Mouse (Mus musculus) forebrain, postnatal 0 days (tissue): Measurements from ENCODE around the gene Rbm47. TPM values are rescaled to one million over a fixed set of nuclear protein-coding genes. Genes with fewer than 3 reads are reported as not detected.

ENCODE experiments used
- ATAC-seq: fragments of 200-750 bp; cut with Nextera tagmentation; 2 replicates; pipeline ENCODE4 v1.8.0; 2017; ENCODE audit warnings: mild to moderate bottlenecking, moderate library complexity
- DNase-seq: peaks from one replicate; pipeline ENCODE4 v3.0.0-alpha.2; 2015
- H3K27ac ChIP-seq: fragments of 300-500 bp; sonication (generic); 2 replicates; pipeline ENCODE4 v1.5.1; 2014; ENCODE audit warnings: low read depth, mild to moderate bottlenecking, antibody characterized with exemption, low read length, moderate library complexity, mixed read lengths
- H3K27me3 ChIP-seq: fragments of 300-500 bp; sonication (generic); 2 replicates; pipeline ENCODE4 v1.6.1; 2014; ENCODE audit warnings: mild to moderate bottlenecking, low read length, mixed read lengths; ENCODE audit not compliant: insufficient read depth
- H3K36me3 ChIP-seq: fragments of 300-500 bp; sonication (generic); 2 replicates; pipeline ENCODE4 v1.6.1; 2014; ENCODE audit warnings: mild to moderate bottlenecking, moderate library complexity; ENCODE audit not compliant: insufficient read depth
- H3K4me1 ChIP-seq: fragments of 300-500 bp; sonication (generic); 2 replicates; pipeline ENCODE4 v1.6.1; 2014; ENCODE audit warnings: antibody characterized with exemption; ENCODE audit not compliant: insufficient read depth
- H3K4me2 ChIP-seq: fragments of 300-500 bp; sonication (generic); 2 replicates; pipeline ENCODE4 v1.6.1; 2014; ENCODE audit warnings: low read depth, mild to moderate bottlenecking, moderate library complexity
- H3K4me3 ChIP-seq: fragments of 300-500 bp; sonication (generic); 2 replicates; pipeline ENCODE4 v1.5.1; 2014; ENCODE audit warnings: low read depth, low read length, mixed read lengths
- H3K9ac ChIP-seq: fragments of 300-500 bp; sonication (generic); 2 replicates; pipeline ENCODE4 v1.6.1; 2014; ENCODE audit warnings: mild to moderate bottlenecking
- H3K9me3 ChIP-seq: fragments of 300-500 bp; sonication (generic); 2 replicates; pipeline ENCODE4 v1.6.1; 2016; ENCODE audit warnings: low read length
- CTCF ChIP-seq: sonication (generic); IDR thresholded peaks from 2 replicates; pipeline ENCODE4 v1.5.1; 2016; ENCODE audit warnings: antibody characterized with exemption, control low read depth, low read depth
- WGBS: fragments of 180-500 bp; shearing (Covaris S2); extraction: QIAGEN DNeasy Blood & Tissue Kit; methylation state at CpG from one replicate; pipeline ENCODE4 v1.1.7; 2014; 5-methylcytosine and 5-hydroxymethylcytosine counted together
- polyA plus RNA-seq: library from polyadenylated mRNA; unstranded; fragments of >200 nt; fragmentation: Nextera tagmentation; extraction: Ambion mirVana; gene quantifications from 2 replicates; pipeline ENCODE4 v1.2.1, GENCODE M21; 2015
- total RNA-seq: library from RNA; depleted of rRNA; stranded (reverse); fragments of >200 nt; gene quantifications from 2 replicates; pipeline ENCODE4 v1.2.3, GENCODE M21; 2014

Rbm47 gene
- total and polyA plus RNA-seq, 2 experiments from 2014 or later, result 2.7 to 3.3 TPM

DNA sequence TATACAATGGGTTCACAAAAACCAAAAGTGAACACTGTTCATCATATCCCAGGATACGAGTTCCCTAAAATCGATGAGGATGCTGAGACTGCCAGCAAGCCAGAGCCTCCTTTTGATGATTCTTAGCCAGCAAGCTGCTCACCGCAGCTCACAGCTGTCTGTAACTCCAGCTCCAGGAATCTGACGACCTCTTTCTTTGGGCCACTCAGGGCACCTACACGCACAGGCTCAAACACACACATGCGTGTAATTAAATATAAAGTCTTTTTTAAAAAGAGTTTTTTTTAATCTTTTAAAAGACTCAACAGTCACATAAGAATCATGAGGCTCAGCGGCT lies 103.8 kb downstream of the Rbm47 start:
- Histone ChIP-seq H3K4me1 (no peaks in the 10 kb centered on the region), H3K9me3 (no peaks in the 10 kb centered on the region), H3K9ac (no peak overlapping the region), H3K36me3 (no peaks in the 10 kb centered on the region), H3K4me3 (peak overlapping the region; percentile 35; the same call in 1 of the 2 replicates), H3K27ac (no peak overlapping the region), H3K27me3 (no peaks in the 10 kb centered on the region), H3K4me2 (peak overlapping the region; percentile 69; the same call in 1 of the 2 replicates)
- WGBS, result 36% methylated on average over 7 of the region's 7 CpGs
- ATAC-seq, result no peak
- TF ChIP-seq CTCF, result no peak
- no peak for DNase-seq

DNA sequence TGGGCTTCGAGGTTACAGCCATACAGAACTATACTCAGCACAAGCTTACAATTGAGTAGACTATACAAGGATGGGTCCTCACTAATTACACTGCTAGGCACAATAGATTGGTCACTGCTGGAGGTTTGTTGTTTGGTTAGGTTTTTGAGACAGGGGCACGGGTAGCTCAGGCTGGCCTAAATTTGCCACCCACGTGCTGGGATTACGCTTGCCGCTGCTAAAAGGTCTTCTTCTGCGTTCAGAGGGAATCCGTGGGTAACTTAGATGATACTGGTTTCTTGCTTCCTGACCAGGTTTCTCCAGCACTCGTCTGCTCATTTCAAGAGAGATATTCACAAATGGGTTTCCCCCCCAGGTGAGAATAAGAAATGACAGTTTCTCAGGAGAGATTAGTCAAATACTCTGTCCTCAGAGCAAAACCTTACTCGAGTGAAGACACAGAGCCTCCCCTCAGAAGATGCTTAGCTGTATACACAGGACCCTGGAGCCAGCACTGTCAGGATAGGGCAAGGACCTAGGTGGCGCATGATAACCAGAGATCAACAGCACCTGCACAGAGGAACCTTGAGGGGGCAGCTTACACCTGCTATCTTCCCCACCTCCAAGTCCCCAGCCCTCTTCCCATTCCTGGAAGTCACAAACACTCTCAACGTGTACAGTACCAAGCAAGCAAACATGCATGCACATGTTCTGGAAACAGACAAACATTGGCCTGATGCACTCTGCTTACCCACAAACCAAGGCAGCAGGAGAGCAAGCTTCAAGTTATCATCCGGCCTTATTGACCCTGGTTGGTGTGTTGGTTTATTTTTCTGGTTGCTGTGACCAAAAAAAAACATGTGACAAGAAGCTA lies 104.6 kb downstream of the Rbm47 start:
- WGBS, result 86% methylated on average over 12 of the region's 12 CpGs
- H3K4me1 ChIP-seq, result no peaks in the 10 kb centered on the region
- ATAC-seq, result no peak
- H3K36me3 ChIP-seq, result no peaks in the 10 kb centered on the region
- H3K27ac ChIP-seq, result no peak overlapping the region
- TF ChIP-seq CTCF, result no peak
- no peaks in the 10 kb centered on the region for H3K9me3 ChIP-seq
- no peak overlapping the region for H3K4me3 ChIP-seq
- H3K27me3 ChIP-seq, result no peaks in the 10 kb centered on the region
- DNase-seq, result no peak
- no peak overlapping the region for H3K4me2 ChIP-seq
- no peak overlapping the region for H3K9ac ChIP-seq

- DNase-seq (no peak), ATAC-seq (no peak)
- Histone ChIP-seq H3K36me3 (no peaks in the 10 kb centered on the region), H3K4me1 (no peaks in the 10 kb centered on the region), H3K9ac (no peak overlapping the region), H3K27me3 (no peaks in the 10 kb centered on the region), H3K4me2 (no peak overlapping the region), H3K9me3 (no peaks in the 10 kb centered on the region), H3K27ac (no peak overlapping the region), H3K4me3 (no peak overlapping the region)
- WGBS, result 36% methylated on average over 7 of the region's 7 CpGs
- no peak for TF ChIP-seq CTCF
These were observed 105.7 kb downstream of the Rbm47 start for GRCm38 (mm10) chr5:66067219-66067618.

GRCm38 (mm10) chr5:66062930-66063220 lies 110.0 kb downstream of the Rbm47 start:
- 72% methylated on average over 3 of the region's 3 CpGs for WGBS
- ATAC-seq (no peak), DNase-seq (no peak)
- Histone ChIP-seq H3K4me3 (no peak overlapping the region), H3K9me3 (no peaks in the 10 kb centered on the region), H3K9ac (no peak overlapping the region), H3K36me3 (no peaks in the 10 kb centered on the region), H3K4me1 (no peaks in the 10 kb centered on the region), H3K27me3 (no peaks in the 10 kb centered on the region), H3K27ac (no peak overlapping the region), H3K4me2 (no peak overlapping the region)
- TF ChIP-seq CTCF, result no peak

DNA sequence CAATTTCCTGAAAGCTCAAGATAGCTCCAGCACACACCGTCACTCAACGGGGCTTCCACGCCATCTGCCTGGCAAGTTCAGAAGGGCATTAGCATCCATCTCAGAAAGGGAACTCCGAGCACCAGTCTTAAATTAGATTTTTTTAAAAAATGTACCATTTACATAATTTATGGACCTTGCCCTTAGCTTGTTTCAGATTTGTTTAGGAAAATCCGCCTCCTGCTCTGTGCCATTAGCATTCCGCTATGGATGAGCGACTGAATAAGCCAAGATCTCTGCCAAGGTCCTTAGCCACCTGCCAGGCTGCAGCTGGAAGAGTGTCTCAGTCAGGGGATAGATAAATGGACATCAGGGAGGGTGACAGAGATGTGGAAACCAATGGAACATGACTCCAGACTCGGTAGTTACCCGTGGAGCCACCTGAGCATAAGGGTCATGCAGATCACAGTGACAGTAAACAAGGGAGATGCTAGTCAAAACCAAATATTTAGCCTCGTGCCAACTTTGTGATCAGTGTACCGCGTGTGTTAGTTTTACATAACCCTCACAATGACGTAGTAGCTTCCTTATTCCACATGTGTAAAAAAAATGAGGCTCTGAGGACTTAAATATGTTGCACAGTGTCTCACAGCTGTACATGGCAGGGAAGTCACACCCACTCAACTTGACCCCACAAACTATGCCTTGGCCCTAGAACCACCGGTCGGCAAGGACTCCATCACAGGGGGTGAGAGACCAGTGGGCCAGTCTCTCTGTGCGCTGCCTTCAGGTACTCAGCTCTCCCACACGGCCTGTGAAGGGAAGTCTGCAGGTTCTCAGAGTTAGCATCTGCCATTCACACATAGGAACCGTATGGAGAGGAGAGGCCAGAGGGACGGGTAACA lies 110.6 kb downstream of the Rbm47 start:
- ATAC-seq (peak; percentile 63; the same call in 1 of the 2 replicates), DNase-seq (peak; percentile 36)
- no peak overlapping the region for H3K9ac ChIP-seq
- WGBS, result 56% methylated on average over 19 of the region's 19 CpGs
- no peaks in the 10 kb centered on the region for H3K9me3 ChIP-seq
- H3K27me3 ChIP-seq, result no peaks in the 10 kb centered on the region
- no peaks in the 10 kb centered on the region for H3K4me1 ChIP-seq
- TF ChIP-seq CTCF, result no peak
- H3K27ac ChIP-seq, result no peak overlapping the region
- no peak overlapping the region for H3K4me2 ChIP-seq
- no peak overlapping the region for H3K4me3 ChIP-seq
- H3K36me3 ChIP-seq, result no peaks in the 10 kb centered on the region

DNA sequence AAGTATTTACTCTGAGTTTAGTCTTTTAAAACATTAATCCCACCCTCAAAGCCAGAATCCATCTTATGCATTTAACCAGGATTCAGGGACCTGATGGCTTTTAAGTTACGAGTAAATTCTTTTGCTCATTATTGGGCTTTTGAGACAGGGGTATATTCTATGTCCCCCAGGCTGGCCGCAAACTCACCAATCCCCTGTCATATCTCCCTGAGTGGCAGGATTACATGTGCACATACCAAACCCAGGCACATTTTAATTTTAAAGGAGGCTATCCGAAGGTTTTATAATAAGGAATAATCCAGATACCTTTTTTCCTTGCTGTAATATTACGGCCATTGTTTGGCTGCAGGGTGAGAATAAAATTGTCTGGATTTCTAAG lies 111.3 kb downstream of the Rbm47 start:
- no peak overlapping the region for H3K4me3 ChIP-seq
- H3K9me3 ChIP-seq, result no peaks in the 10 kb centered on the region
- DNase-seq (no peak), ATAC-seq (no peak)
- TF ChIP-seq CTCF, result no peak
- H3K9ac ChIP-seq, result no peak overlapping the region
- no peaks in the 10 kb centered on the region for H3K27me3 ChIP-seq
- WGBS, result 69% methylated on average over 4 of the region's 4 CpGs
- H3K27ac ChIP-seq, result no peak overlapping the region
- no peaks in the 10 kb centered on the region for H3K4me1 ChIP-seq
- no peaks in the 10 kb centered on the region for H3K36me3 ChIP-seq
- H3K4me2 ChIP-seq, result no peak overlapping the region

- Histone ChIP-seq H3K36me3 (no peaks in the 10 kb centered on the region), H3K4me3 (no peak overlapping the region), H3K4me1 (no peaks in the 10 kb centered on the region), H3K27ac (no peak overlapping the region), H3K27me3 (no peaks in the 10 kb centered on the region), H3K9me3 (no peaks in the 10 kb centered on the region), H3K4me2 (no peak overlapping the region), H3K9ac (no peak overlapping the region)
- TF ChIP-seq CTCF, result no peak
- WGBS, result 92% methylated on average over 5 of the region's 5 CpGs
- DNase-seq, result no peak
- no peak for ATAC-seq
These were observed 114.1 kb downstream of the Rbm47 start for GRCm38 (mm10) chr5:66058844-66059243.
